Mouse (Mus musculus): ENCODE measurements around the gene Alpl.

DNA sequence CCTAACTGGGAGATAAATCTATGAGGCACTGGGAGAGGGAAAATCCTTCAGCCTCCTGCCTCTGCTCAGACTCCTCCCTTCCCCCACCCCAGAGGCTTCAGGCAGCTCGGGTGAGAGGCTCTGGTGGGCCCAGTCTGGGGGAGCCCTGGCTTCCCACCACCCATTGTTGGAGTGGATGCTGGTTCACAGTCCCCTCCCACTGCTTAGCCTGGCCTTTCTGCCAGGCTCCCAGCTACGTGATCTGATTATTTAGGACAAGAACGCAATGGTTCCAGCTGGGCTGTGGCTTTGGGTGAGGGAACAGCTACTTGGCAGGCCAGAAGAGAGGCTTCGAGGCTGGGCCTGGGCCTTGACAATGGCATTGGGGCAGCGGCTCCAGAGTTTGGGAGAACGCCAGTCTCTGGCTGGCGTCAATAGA, 30.6 kb downstream of the Alpl start:
- TF ChIP-seq USF1 (IDR thresholded peaks at IDR 0.05; ENCODE audit: low read depth), result no peak
- TF ChIP-seq E2F4 (IDR thresholded peaks at IDR 0.05; ENCODE audit: insufficient read depth), result no peak

Data from myocyte (in vitro differentiated cells).